Mouse (Mus musculus): ENCODE measurements at regions not wholly inside any gene's neighbourhood (a gene's known extent, or its start where the extent isn't known, plus 50 kb on each side); places are given as distances from the start of the nearest gene placed in this dataset.

DNA sequence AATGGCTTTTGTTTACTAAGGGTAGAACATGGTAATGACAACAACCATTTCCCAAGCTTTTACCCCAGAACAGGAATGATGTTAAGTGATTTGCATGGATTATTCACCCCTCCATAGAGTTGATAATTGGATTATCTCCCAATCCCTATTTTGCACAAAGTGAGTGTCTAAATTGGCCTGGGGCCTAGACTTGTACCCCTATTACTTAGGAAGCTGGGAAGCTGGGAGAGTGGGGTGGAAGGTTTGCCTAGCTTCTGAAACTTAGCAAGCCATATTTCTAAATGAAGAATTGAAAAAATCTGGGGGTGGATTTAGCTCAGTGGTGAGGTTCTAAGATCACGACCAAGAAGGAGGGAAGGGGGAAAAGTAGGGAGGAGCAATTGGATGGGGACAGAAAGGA lies 289.9 kb downstream of the Rngtt start:
- Histone ChIP-seq H3K4me2 (no peak overlapping the region), H3K27ac (ENCODE audit: low read depth) (no peak overlapping the region), H3K27me3 (ENCODE audit: insufficient read depth, low read length) (no peaks in the 10 kb centered on the region), H3K4me3 (ENCODE audit: low read depth, low read length) (no peak overlapping the region), H3K9ac (no peak overlapping the region), H3K36me3 (ENCODE audit: insufficient read depth) (no peaks in the 10 kb centered on the region), H3K9me3 (ENCODE audit: low read depth, low read length) (no peaks in the 10 kb centered on the region), H3K4me1 (ENCODE audit: insufficient read depth) (0 out of 2 replicates have a peak, but pooled peaks cover 4% of the 10 kb centered on the region)
- 55% methylated on average over 1 of the region's 1 CpGs for WGBS
- ATAC-seq (ENCODE audit: insufficient read depth) (no peak), DNase-seq (no peak)
- no peak for TF ChIP-seq CTCF (IDR thresholded peaks at IDR 0.05; ENCODE audit: low read depth)

DNA sequence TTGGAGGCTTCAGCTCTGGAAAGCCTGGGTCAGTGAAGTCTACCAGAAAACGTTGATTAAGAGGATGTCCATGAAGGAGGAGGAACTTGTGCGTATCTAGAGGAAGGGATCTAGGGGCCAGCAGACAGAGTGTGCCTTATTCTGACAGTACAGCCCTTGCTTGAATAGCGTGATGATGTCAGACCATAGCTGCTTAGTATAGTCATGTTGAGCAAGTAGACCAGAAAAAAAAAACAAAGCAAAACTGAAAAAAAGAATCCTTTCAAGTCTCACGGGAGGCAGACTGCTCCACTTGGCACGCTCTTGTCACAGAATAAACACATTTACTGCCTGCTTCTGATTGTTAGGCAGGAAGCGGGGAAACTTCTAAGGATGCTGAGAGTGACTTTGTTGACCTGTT lies 290.7 kb downstream of the Rngtt start:
- no peak overlapping the region for H3K4me2 ChIP-seq
- no peak for TF ChIP-seq CTCF (IDR thresholded peaks at IDR 0.05; ENCODE audit: low read depth)
- H3K4me3 ChIP-seq (ENCODE audit: low read depth, low read length), result no peak overlapping the region
- peak; percentile 76 for DNase-seq
- H3K4me1 ChIP-seq (ENCODE audit: insufficient read depth), result 0 out of 2 replicates have a peak, but pooled peaks cover 4% of the 10 kb centered on the region
- H3K9ac ChIP-seq, result no peak overlapping the region
- no peaks in the 10 kb centered on the region for H3K9me3 ChIP-seq (ENCODE audit: low read depth, low read length)
- H3K27ac ChIP-seq (ENCODE audit: low read depth), result no peak overlapping the region
- no peaks in the 10 kb centered on the region for H3K27me3 ChIP-seq (ENCODE audit: insufficient read depth, low read length)
- H3K36me3 ChIP-seq (ENCODE audit: insufficient read depth), result no peaks in the 10 kb centered on the region
- WGBS, result 18% methylated on average over 6 of the region's 6 CpGs
- ATAC-seq (ENCODE audit: insufficient read depth), result peak; percentile 70; the same call in 1 of the 2 replicates

DNA sequence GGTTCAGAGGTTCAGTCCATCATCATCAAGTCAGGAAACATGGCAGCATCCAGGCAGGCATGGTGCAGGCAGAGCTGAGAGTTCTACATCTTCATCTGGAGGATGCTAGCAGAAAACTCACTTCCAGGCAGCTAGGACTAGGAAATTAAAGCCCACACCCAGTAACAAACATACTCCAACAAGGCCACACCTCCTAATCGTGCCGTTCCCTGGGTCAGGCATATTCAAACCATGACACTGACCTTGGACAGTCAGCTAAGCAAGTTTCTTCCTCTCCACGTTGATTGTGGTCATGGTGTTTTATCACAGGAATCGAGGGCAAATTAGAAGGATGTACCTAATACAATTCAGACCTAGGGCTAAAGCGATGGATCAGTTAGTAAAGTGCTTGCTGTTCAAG lies 294.5 kb downstream of the Rngtt start:
- DNase-seq (no peak), ATAC-seq (ENCODE audit: insufficient read depth) (no peak)
- H3K36me3 ChIP-seq (ENCODE audit: insufficient read depth), result no peaks in the 10 kb centered on the region
- H3K27ac ChIP-seq (ENCODE audit: low read depth), result no peak overlapping the region
- no peaks in the 10 kb centered on the region for H3K27me3 ChIP-seq (ENCODE audit: insufficient read depth, low read length)
- H3K9ac ChIP-seq, result no peak overlapping the region
- H3K9me3 ChIP-seq (ENCODE audit: low read depth, low read length), result no peaks in the 10 kb centered on the region
- no peak for TF ChIP-seq CTCF (IDR thresholded peaks at IDR 0.05; ENCODE audit: low read depth)
- H3K4me2 ChIP-seq, result no peak overlapping the region
- WGBS, result 85% methylated on average over 5 of the region's 5 CpGs
- 0 out of 2 replicates have a peak, but pooled peaks cover 4% of the 10 kb centered on the region for H3K4me1 ChIP-seq (ENCODE audit: insufficient read depth)
- H3K4me3 ChIP-seq (ENCODE audit: low read depth, low read length), result no peak overlapping the region

DNA sequence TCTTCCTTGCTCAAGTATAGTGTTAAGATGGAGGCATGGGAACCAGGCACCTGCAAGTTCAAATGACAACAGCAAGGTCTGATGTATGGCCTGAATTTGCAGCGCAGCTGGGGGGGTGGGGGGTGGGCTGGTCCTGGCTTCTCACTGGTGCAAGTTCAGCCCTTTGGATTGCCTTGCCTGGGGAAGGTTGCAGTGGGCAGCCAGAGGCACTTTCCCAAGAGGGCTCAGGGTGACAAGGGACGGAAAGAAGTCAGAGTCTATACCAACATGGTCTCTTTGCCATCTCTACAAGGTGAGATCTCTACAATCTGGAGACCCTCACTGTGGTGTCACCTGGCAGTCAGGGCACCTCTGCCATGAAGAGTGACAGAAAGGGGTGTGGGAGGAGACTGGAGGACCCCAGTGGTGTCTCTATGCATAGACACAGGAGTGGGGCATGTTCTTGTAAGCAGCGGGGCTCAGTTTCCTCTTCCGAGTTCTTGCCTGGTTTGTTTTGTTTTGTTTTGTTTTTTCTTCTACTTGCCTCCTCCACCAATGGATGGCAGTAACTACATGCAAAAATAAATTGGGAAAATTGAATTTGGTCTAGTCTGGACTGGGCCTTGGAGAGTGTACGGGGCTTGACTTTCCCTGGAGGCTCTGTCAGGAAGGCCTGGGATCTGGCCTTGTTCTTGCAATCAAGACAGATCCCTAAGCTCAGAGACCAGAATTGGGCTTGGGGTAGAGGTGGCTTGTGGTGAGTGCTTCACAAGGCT lies 284.4 kb upstream of the Cnr1 start:
- H3K27me3 ChIP-seq (ENCODE audit: insufficient read depth, low read length), result no peaks in the 10 kb centered on the region
- DNase-seq (no peak), ATAC-seq (ENCODE audit: insufficient read depth) (no peak)
- TF ChIP-seq CTCF (IDR thresholded peaks at IDR 0.05; ENCODE audit: low read depth), result no peak
- no peak overlapping the region for H3K9ac ChIP-seq
- no peaks in the 10 kb centered on the region for H3K9me3 ChIP-seq (ENCODE audit: low read depth, low read length)
- WGBS, result 86% methylated on average over 5 of the region's 5 CpGs
- H3K4me2 ChIP-seq, result no peak overlapping the region
- no peak overlapping the region for H3K27ac ChIP-seq (ENCODE audit: low read depth)
- no peak overlapping the region for H3K4me3 ChIP-seq (ENCODE audit: low read depth, low read length)
- H3K36me3 ChIP-seq (ENCODE audit: insufficient read depth), result no peaks in the 10 kb centered on the region
- H3K4me1 ChIP-seq (ENCODE audit: insufficient read depth), result no peaks in the 10 kb centered on the region

DNA sequence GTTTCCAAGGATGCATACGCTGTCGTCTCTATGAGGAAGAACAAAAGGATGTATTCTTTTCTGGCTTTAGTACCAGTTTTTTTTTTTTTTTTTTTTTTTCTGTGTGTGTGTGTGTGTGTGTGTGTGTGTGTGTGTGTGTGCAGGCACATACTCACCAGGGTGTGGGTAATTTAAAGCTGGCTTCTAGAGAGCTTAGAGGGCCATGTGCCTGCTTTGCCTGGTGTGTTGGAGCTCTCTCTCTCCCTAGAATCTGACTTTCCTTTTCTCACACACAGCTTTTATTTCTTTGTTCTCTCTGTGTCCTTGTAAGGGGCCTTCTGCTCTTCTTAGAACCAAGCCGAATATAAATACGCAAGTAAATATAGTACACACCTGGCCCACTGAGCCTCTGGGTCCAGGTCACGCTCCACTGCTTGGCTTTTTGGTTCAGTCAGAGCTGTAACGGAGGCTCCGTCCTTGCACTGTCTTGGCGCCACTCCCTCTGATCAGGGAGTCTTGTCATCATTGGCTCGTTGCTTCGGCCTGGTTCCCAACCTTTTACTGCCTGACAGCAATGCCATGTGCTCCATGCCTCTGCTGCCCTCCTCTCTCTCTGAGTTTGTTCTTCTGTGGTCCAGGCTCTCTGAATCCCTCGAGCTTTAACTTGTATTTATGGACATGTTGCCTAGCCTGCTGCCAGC lies 283.7 kb upstream of the Cnr1 start:
- ATAC-seq (ENCODE audit: insufficient read depth) (no peak), DNase-seq (no peak)
- no peaks in the 10 kb centered on the region for H3K36me3 ChIP-seq (ENCODE audit: insufficient read depth)
- H3K9ac ChIP-seq, result no peak overlapping the region
- 73% methylated on average over 11 of the region's 11 CpGs for WGBS
- no peaks in the 10 kb centered on the region for H3K9me3 ChIP-seq (ENCODE audit: low read depth, low read length)
- no peaks in the 10 kb centered on the region for H3K4me1 ChIP-seq (ENCODE audit: insufficient read depth)
- H3K4me3 ChIP-seq (ENCODE audit: low read depth, low read length), result no peak overlapping the region
- TF ChIP-seq CTCF (IDR thresholded peaks at IDR 0.05; ENCODE audit: low read depth), result no peak
- no peaks in the 10 kb centered on the region for H3K27me3 ChIP-seq (ENCODE audit: insufficient read depth, low read length)
- no peak overlapping the region for H3K27ac ChIP-seq (ENCODE audit: low read depth)
- H3K4me2 ChIP-seq, result no peak overlapping the region

DNA sequence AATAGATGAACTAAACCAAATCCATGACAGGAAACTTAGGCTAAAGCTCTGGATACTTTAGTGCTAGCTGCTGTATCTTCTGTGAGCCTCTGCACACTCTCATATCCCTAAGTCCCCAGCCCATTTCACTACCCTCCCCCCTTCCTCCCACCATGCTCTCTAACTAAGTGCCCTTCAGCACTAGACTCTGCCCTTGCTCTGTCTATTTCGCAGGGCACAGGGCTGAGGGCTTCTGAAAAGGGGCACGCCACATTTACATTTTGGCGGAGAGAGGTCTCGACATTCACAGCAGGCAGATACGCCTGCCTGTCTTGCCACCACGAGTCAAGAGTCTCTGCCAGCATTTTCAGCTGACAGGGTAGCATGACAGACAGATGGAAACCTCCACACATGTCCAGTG lies 282.5 kb upstream of the Cnr1 start:
- Histone ChIP-seq H3K27me3 (ENCODE audit: insufficient read depth, low read length) (no peaks in the 10 kb centered on the region), H3K36me3 (ENCODE audit: insufficient read depth) (no peaks in the 10 kb centered on the region), H3K9ac (no peak overlapping the region), H3K9me3 (ENCODE audit: low read depth, low read length) (no peaks in the 10 kb centered on the region), H3K4me2 (no peak overlapping the region), H3K4me3 (ENCODE audit: low read depth, low read length) (no peak overlapping the region), H3K4me1 (ENCODE audit: insufficient read depth) (no peaks in the 10 kb centered on the region), H3K27ac (ENCODE audit: low read depth) (no peak overlapping the region)
- WGBS, result 72% methylated on average over 6 of the region's 6 CpGs
- no peak for TF ChIP-seq CTCF (IDR thresholded peaks at IDR 0.05; ENCODE audit: low read depth)
- ATAC-seq (ENCODE audit: insufficient read depth) (no peak), DNase-seq (no peak)

DNA sequence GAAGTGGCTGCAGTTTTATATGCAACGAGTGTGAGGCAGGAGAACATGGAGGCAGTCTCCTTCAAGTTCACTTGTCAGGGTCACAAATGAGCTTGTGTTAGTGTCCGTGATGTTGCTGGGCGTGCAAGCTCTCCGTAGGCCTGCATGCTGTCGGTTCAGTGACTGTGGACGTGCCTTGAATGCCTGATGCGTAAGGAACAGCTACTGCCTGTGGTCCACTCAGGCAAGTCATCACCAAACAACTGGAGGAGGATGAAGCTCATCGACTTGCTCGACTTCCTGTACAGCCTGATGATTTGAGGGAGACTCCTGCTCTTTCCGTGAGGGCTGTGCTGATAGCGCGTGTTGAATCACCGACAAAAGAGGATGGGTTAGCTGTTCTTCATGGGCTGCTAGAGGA lies 281.9 kb upstream of the Cnr1 start:
- no peak for ATAC-seq (ENCODE audit: insufficient read depth)
- H3K27me3 ChIP-seq (ENCODE audit: insufficient read depth, low read length), result no peaks in the 10 kb centered on the region
- 75% methylated on average over 13 of the region's 13 CpGs for WGBS

More for the DNA sequence above, 281.9 kb upstream of the Cnr1 start:
- no peak overlapping the region for H3K4me2 ChIP-seq
- no peaks in the 10 kb centered on the region for H3K4me1 ChIP-seq (ENCODE audit: insufficient read depth)
- no peak for TF ChIP-seq CTCF (IDR thresholded peaks at IDR 0.05; ENCODE audit: low read depth)
- no peak overlapping the region for H3K27ac ChIP-seq (ENCODE audit: low read depth)
- DNase-seq, result no peak
- H3K4me3 ChIP-seq (ENCODE audit: low read depth, low read length), result no peak overlapping the region
- no peak overlapping the region for H3K9ac ChIP-seq
- no peaks in the 10 kb centered on the region for H3K9me3 ChIP-seq (ENCODE audit: low read depth, low read length)
- H3K36me3 ChIP-seq (ENCODE audit: insufficient read depth), result no peaks in the 10 kb centered on the region

Data from lung, embryonic 14.5 days (tissue).